Comparison of ENCODE assay signal across 22 mouse cellular contexts in the genomic region with DNA sequence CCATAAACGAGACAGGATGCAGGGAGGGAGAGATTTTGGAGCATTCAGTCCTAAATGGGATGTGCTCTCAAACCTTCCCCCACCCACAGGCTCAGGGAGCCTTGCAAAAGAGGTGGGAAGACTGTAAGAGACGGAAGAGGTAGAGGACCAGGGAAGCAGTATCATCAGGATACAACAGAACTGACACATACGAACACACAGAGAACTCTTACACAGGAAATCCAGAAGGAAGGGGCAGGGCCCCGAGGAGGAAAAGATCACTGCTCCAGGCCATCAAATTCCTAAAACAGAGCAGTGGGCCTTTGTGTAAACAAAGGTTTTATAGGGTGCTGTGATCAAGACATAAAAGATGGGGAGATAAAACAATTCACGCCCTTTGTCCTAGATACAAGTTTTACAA. TPM values are rescaled to one million over a fixed set of nuclear protein-coding genes. Genes with fewer than 3 reads are reported as not detected.
DNase-seq lines count a peak whose midpoint lies in the region; ATAC-seq and TF ChIP-seq lines count a peak whose summit lies in the region.
"Had no signal": no experiment of that assay in that cellular context is flagged by ENCODE, and none has a peak within 500 bp of the region (broad histone marks: within the 10 kb centered on the region; RNA-seq: fewer than 3 reads in every experiment).

No protein-coding gene starts in this region.

- H3K27ac ChIP-seq in gastrocnemius, adult 2 months = peak overlapping the region; percentile 92
- H3K27ac ChIP-seq in kidney, postnatal 0 days = peak overlapping the region; percentile 60; the same call in 1 of the 2 replicates
- peak overlapping the region; percentile 24; the same call in 1 of the 2 replicates for H3K27ac ChIP-seq in liver, postnatal 0 days (ENCODE audit: low read depth)
- no peak overlapping the region for H3K27ac ChIP-seq in liver, embryonic 12.5 days
- H3K27ac ChIP-seq: embryonic facial prominence, embryonic 12.5 days; forebrain, embryonic 15.5 days; hindbrain, embryonic 15.5 days had no signal

- H3K4me2 ChIP-seq in kidney, postnatal 0 days (ENCODE audit: low read length) = no peak overlapping the region
- no peak overlapping the region for H3K4me2 ChIP-seq in liver, postnatal 0 days (ENCODE audit: low read depth, low read length)
- H3K4me2 ChIP-seq in liver, embryonic 12.5 days = no peak overlapping the region
- H3K4me2 ChIP-seq: embryonic facial prominence, embryonic 12.5 days; forebrain, embryonic 15.5 days; heart, embryonic 12.5 days; hindbrain, embryonic 15.5 days had no signal

- H3K36me3 ChIP-seq in kidney, postnatal 0 days (ENCODE audit: insufficient read depth, low read length) = no peaks in the 10 kb centered on the region
- no peaks in the 10 kb centered on the region for H3K36me3 ChIP-seq in liver, postnatal 0 days (replicated peaks; ENCODE audit: insufficient read depth, low read length)
- no peaks in the 10 kb centered on the region for H3K36me3 ChIP-seq in liver, embryonic 12.5 days
- H3K36me3 ChIP-seq: embryonic facial prominence, embryonic 12.5 days; forebrain, embryonic 15.5 days; G1E; heart, embryonic 12.5 days; hindbrain, embryonic 15.5 days had no signal

- H3K27me3 ChIP-seq in kidney, postnatal 0 days (ENCODE audit: insufficient read depth, low read length) = no peaks in the 10 kb centered on the region
- peaks cover 22% of the 10 kb centered on the region for H3K27me3 ChIP-seq in liver, postnatal 0 days (ENCODE audit: insufficient read depth, low read length)
- H3K27me3 ChIP-seq in liver, embryonic 12.5 days (replicated peaks) = peaks cover 81% of the 10 kb centered on the region
- H3K27me3 ChIP-seq: embryonic facial prominence, embryonic 12.5 days; forebrain, embryonic 15.5 days; heart, embryonic 12.5 days; hindbrain, embryonic 15.5 days had no signal

- intact Hi-C loops in gastrocnemius, adult 2 months (cut with DNase I) = no loop called here
- intact Hi-C loops in heart, postnatal 10 days (cut with DNase I) = no loop called here

- no peak for ATAC-seq in kidney, postnatal 0 days (replicated peaks; ENCODE audit: low FRiP score, low read depth)
- ATAC-seq in liver, postnatal 0 days = no peak
- ATAC-seq in liver, embryonic 12.5 days = no peak
- ATAC-seq: CD4-positive, CD25-positive, alpha-beta regulatory T cell, adult 4 months; forebrain, embryonic 15.5 days had no signal

- WGBS in kidney, postnatal 0 days = 31% methylated on average over 5 of the region's 5 CpGs
- 42% methylated on average over 5 of the region's 5 CpGs for WGBS in liver, postnatal 0 days (ENCODE audit: insufficient replicate concordance)
- 44% methylated on average over 5 of the region's 5 CpGs for WGBS in liver, embryonic 12.5 days (ENCODE audit: insufficient replicate concordance)

- no peak for DNase-seq in gastrocnemius, adult 2 months
- no peak for DNase-seq in gastrocnemius, postnatal 25 days
- DNase-seq in heart, adult 9 months (ENCODE audit: low spot score in 2 of 2) = peak; percentile 36 to 65
- no peak for DNase-seq in heart, postnatal 10 days
- peak; percentile 22 for DNase-seq in kidney, postnatal 0 days (ENCODE audit: low spot score)
- no peak for DNase-seq in kidney, postnatal 25 days
- DNase-seq in liver, postnatal 0 days = no peak
- DNase-seq: adrenal gland, adult 8-10 months; adrenal gland, postnatal 36 days; B cell, adult 2 months; cerebellum, adult 11 months; cerebellum, adult 8-10 months; cerebellum, postnatal 14 days; embryo, embryonic 11 days; gastrocnemius, postnatal 10 days had no signal

- no peak for TF ChIP-seq CTCF in gastrocnemius, adult 2 months (IDR thresholded peaks at IDR 0.05)
- TF ChIP-seq CTCF in kidney, postnatal 0 days (IDR thresholded peaks at IDR 0.05; ENCODE audit: low read depth) = no peak
- no peak for TF ChIP-seq CTCF in liver, postnatal 0 days (IDR thresholded peaks at IDR 0.05; ENCODE audit: low read depth)

- H3K4me1 ChIP-seq in kidney, postnatal 0 days (replicated peaks; ENCODE audit: insufficient read depth, low read length) = 0 out of 2 replicates have a peak, but pooled peaks cover 4% of the 10 kb centered on the region
- H3K4me1 ChIP-seq in liver, postnatal 0 days (ENCODE audit: insufficient read depth) = 0 out of 2 replicates have a peak, but pooled peaks cover 2% of the 10 kb centered on the region
- no peaks in the 10 kb centered on the region for H3K4me1 ChIP-seq in liver, embryonic 12.5 days

- no peak for TF ChIP-seq EP300 in liver, postnatal 0 days (IDR thresholded peaks at IDR 0.05; ENCODE audit: low read depth)

- H3K9me3 ChIP-seq in kidney, postnatal 0 days (replicated peaks; ENCODE audit: low read length) = no peaks in the 10 kb centered on the region
- H3K9me3 ChIP-seq in liver, postnatal 0 days (ENCODE audit: low read length) = no peaks in the 10 kb centered on the region
- H3K9me3 ChIP-seq in liver, embryonic 12.5 days (replicated peaks) = no peaks in the 10 kb centered on the region
- H3K9me3 ChIP-seq: embryonic facial prominence, embryonic 12.5 days; forebrain, embryonic 15.5 days; G1E; heart, embryonic 12.5 days; hindbrain, embryonic 15.5 days had no signal

- H3K9ac ChIP-seq in kidney, postnatal 0 days (ENCODE audit: low read depth, low read length) = no peak overlapping the region
- H3K9ac ChIP-seq in liver, postnatal 0 days (replicated peaks) = no peak overlapping the region
- H3K9ac ChIP-seq in liver, embryonic 12.5 days = no peak overlapping the region
- H3K9ac ChIP-seq: embryonic facial prominence, embryonic 12.5 days; forebrain, embryonic 15.5 days; heart, embryonic 12.5 days; hindbrain, embryonic 15.5 days had no signal

- H3K4me3 ChIP-seq in gastrocnemius, adult 2 months = no peak overlapping the region
- no peak overlapping the region for H3K4me3 ChIP-seq in kidney, postnatal 0 days (replicated peaks; ENCODE audit: low read depth, low read length)
- H3K4me3 ChIP-seq in liver, postnatal 0 days (ENCODE audit: low read depth, low read length) = no peak overlapping the region
- no peak overlapping the region for H3K4me3 ChIP-seq in liver, embryonic 12.5 days
- H3K4me3 ChIP-seq: embryonic facial prominence, embryonic 12.5 days; forebrain, embryonic 15.5 days; heart, embryonic 12.5 days; hindbrain, embryonic 15.5 days had no signal

RNA-seq across cellular contexts. Expression of a gene that starts 34.9 kb away (rescaled TPM):
- total RNA-seq in gastrocnemius, adult 2 months (2021) = 10 to 100 TPM; 19.7 to 24.7 TPM
- total RNA-seq in gastrocnemius, postnatal 25 days (2021) = 10 to 100 TPM; 15.0 to 15.5 TPM
- 10 to 100 TPM; 36.5 to 37.4 TPM for total RNA-seq in heart, postnatal 10 days (2021)
- polyA plus RNA-seq in kidney, postnatal 0 days (2015; fragmentation: Nextera tagmentation; extraction: Ambion mirVana) = 22.1 and 22.4 TPM in 2 replicates
- polyA plus RNA-seq in liver, postnatal 0 days (2015; fragmentation: Nextera tagmentation; extraction: Ambion mirVana) = 3.1 and 3.7 TPM in 2 replicates
- 5.2 and 6.2 TPM in 2 replicates for polyA plus RNA-seq in liver, embryonic 12.5 days (2016; fragmentation: Nextera tagmentation; extraction: Ambion mirVana)

RNA-seq across cellular contexts. Expression of a gene that starts 38.7 kb away (rescaled TPM):
- 1 to 10 TPM; 3.2 to 3.3 TPM for total RNA-seq in gastrocnemius, adult 2 months (2021)
- total RNA-seq in gastrocnemius, postnatal 25 days (2021) = 1 to 10 TPM; 4.0 to 5.9 TPM
- 10 to 100 TPM; 13.4 to 14.4 TPM for total RNA-seq in heart, postnatal 10 days (2021)
- polyA plus RNA-seq in kidney, postnatal 0 days (2015; fragmentation: Nextera tagmentation; extraction: Ambion mirVana) = 8.2 and 9.1 TPM in 2 replicates
- polyA plus RNA-seq in liver, postnatal 0 days (2015; fragmentation: Nextera tagmentation; extraction: Ambion mirVana) = 6.3 and 6.7 TPM in 2 replicates
- polyA plus RNA-seq in liver, embryonic 12.5 days (2016; fragmentation: Nextera tagmentation; extraction: Ambion mirVana) = 6.4 and 8.8 TPM in 2 replicates

Comparison
In these comparisons a context has a peak if more than half of its experiments do, and no peak if none do; other contexts are left out.
1. DNase-seq: peak in heart, adult 9 months (2 of 2) and kidney, postnatal 0 days (single experiment); none in gastrocnemius, adult 2 months (single experiment), gastrocnemius, postnatal 25 days (single experiment), heart, postnatal 10 days (0 of 2), kidney, postnatal 25 days (0 of 2) and liver, postnatal 0 days (single experiment).